Mouse (Mus musculus) gastrocnemius, postnatal 36 days (tissue): Measurements from ENCODE around the gene R3hdm4. TPM values are rescaled to one million over a fixed set of nuclear protein-coding genes. Genes with fewer than 3 reads are reported as not detected.

Source experiments
- microRNA-seq, 2 experiments: library from miRNA; unstranded; fragments of <30 nt; microRNA quantifications; one replicate each; pipeline ENCODE4 v1.2.0; 2021
- total RNA-seq, 2 experiments: library from RNA; stranded (reverse); gene quantifications; 2 replicates each; pipeline ENCODE4 v1.2.3; 2021

Gene R3hdm4
- total RNA-seq, 2 experiments from 2014 or later: 114 to 118 TPM

Small RNAs within 50 kb of the gene (microRNA-seq; reads per million reads assigned to microRNA genes)
- 0 reads per million in 2 experiments for gene Mir6910

Other genes with a start within 250 kb of the R3hdm4 start
- gene Cdc34, start 239.0 kb downstream of the R3hdm4 start, total RNA-seq: 100 to 1,000 TPM; 344 to 378 TPM
- gene Gzmm, start 232.2 kb downstream of the R3hdm4 start, total RNA-seq: 1 to 10 TPM; 4.4 to 6.0 TPM
- 100 to 1,000 TPM; 528 to 635 TPM for gene Bsg, start 216.7 kb downstream of the R3hdm4 start, total RNA-seq
- gene Hcn2, start 204.6 kb downstream of the R3hdm4 start, total RNA-seq: under 1 TPM; 0.72 to 0.79 TPM
- gene Polrmt, start 174.6 kb downstream of the R3hdm4 start, total RNA-seq: 10 to 100 TPM; 29.4 to 33.2 TPM
- gene Fgf22, start 166.1 kb downstream of the R3hdm4 start, total RNA-seq: not detected
- 10 to 100 TPM; 35.1 to 40.1 TPM for gene Rnf126, start 154.3 kb downstream of the R3hdm4 start, total RNA-seq
- 1 to 10 TPM; 1.2 to 1.8 TPM for gene Fstl3, start 143.9 kb downstream of the R3hdm4 start, total RNA-seq
- gene Prss57, start 130.2 kb downstream of the R3hdm4 start, total RNA-seq: not detected
- 10 to 100 TPM; 13.8 to 21.4 TPM for gene Palm, start 127.6 kb downstream of the R3hdm4 start, total RNA-seq
- not detected for gene Misp, start 100.2 kb downstream of the R3hdm4 start, total RNA-seq
- 10 to 100 TPM; 17.2 to 17.4 TPM for gene Ptbp1, start 66.8 kb downstream of the R3hdm4 start, total RNA-seq
- gene Prtn3, start 46.7 kb downstream of the R3hdm4 start, total RNA-seq: not detected
- gene Plppr3, start 46.6 kb downstream of the R3hdm4 start, total RNA-seq: not detected
- gene Elane, start 35.0 kb downstream of the R3hdm4 start, total RNA-seq: not detected
- 10 to 100 TPM; 47.6 to 86.0 TPM for gene Cfd, start 30.4 kb downstream of the R3hdm4 start, total RNA-seq
- gene Med16, start 12.3 kb downstream of the R3hdm4 start, total RNA-seq: 10 to 100 TPM; 27.5 to 35.3 TPM
- gene Gm26602, start 10.4 kb downstream of the R3hdm4 start, total RNA-seq: not detected
- gene Kiss1r, start 4.2 kb downstream of the R3hdm4 start, total RNA-seq: under 1 TPM in 1 of 2 experiments, not detected in 1; 0.23 TPM
- gene Arid3a, start 5.8 kb upstream of the R3hdm4 start, total RNA-seq: 1 to 10 TPM; 1.3 to 1.8 TPM
- gene Wdr18, start 38.9 kb upstream of the R3hdm4 start, total RNA-seq: 10 to 100 TPM; 17.5 to 23.9 TPM
- under 1 TPM; 0.07 to 0.15 TPM for gene Grin3b, start 49.5 kb upstream of the R3hdm4 start, total RNA-seq
- gene Tmem259, start 63.1 kb upstream of the R3hdm4 start, total RNA-seq: 10 to 100 TPM; 71.5 to 72.4 TPM
- 1 to 10 TPM; 5.2 to 6.0 TPM for gene Cnn2, start 67.4 kb upstream of the R3hdm4 start, total RNA-seq
- gene Abca7, start 75.3 kb upstream of the R3hdm4 start, total RNA-seq: 1 to 10 TPM; 5.4 to 5.8 TPM
- gene Arhgap45, start 95.4 kb upstream of the R3hdm4 start, total RNA-seq: 1 to 10 TPM; 1.1 to 2.7 TPM
- gene Polr2e, start 118.6 kb upstream of the R3hdm4 start, total RNA-seq: 10 to 100 TPM; 36.0 to 42.5 TPM
- gene Gpx4, start 126.0 kb upstream of the R3hdm4 start, total RNA-seq: 100 to 1,000 TPM; 500 to 536 TPM
- gene Sbno2, start 184.4 kb upstream of the R3hdm4 start, total RNA-seq: 1 to 10 TPM; 4.5 to 7.3 TPM
- 100 to 1,000 TPM; 120 to 135 TPM for gene Stk11, start 194.6 kb upstream of the R3hdm4 start, total RNA-seq
- 100 to 1,000 TPM; 600 to 616 TPM for gene Atp5d, start 217.4 kb upstream of the R3hdm4 start, total RNA-seq
- 1 to 10 TPM; 1.4 to 2.1 TPM for gene Cbarp, start 219.6 kb upstream of the R3hdm4 start, total RNA-seq
- gene Midn, start 227.1 kb upstream of the R3hdm4 start, total RNA-seq: 10 to 100 TPM; 37.6 to 49.3 TPM
- 10 to 100 TPM; 22.6 to 28.3 TPM for gene Cirbp, start 244.8 kb upstream of the R3hdm4 start, total RNA-seq